Mouse (Mus musculus): ENCODE measurements around the gene Josd1.

Gene Josd1

DNA sequence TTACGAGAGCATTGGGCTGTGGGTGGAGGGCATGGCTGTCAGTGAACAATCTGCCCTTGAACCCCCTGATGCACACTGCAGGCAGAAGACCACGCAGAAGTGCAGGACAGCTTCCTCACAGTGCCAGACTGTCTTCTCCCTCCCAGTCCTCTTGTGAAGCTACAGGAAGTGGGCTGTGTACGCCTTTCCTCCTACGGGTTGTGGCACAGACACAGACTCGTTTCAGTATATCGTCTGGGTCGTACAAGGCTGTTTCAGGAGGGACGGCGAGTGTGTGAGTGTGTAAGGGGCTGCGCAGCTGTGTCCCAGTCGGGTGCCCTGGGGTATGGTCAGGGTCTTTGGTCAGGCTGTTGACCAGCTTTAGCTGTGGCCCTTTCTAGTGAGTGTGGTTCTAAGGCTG lies 6.0 kb upstream of the Josd1 start:
- peak in 1 of 2 experiments; percentile 38 for DNase-seq (ENCODE audit: inconsistent age in 2 of 2, low spot score in 1 of 2)

DNA sequence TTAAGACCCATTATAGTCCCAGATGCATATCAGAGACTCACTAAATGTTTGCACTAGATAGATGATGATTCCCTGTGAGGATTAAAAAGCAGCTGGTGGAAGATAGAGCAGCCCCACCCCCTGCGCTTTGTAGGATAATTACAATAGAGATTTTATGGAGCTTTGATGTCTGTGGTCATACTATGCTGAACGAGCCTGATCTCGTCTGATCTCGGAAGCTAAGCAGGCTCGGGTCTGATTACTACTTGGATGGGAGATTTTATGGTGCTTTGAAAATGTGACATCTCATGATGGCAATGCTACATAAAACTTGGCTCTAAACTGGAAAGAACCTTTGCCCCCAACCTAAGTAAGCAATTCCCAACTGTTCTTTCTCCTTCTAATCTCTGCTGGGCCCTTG lies 4.6 kb upstream of the Josd1 start:
- DNase-seq (ENCODE audit: inconsistent age in 2 of 2, low spot score in 1 of 2) = no peak

DNA sequence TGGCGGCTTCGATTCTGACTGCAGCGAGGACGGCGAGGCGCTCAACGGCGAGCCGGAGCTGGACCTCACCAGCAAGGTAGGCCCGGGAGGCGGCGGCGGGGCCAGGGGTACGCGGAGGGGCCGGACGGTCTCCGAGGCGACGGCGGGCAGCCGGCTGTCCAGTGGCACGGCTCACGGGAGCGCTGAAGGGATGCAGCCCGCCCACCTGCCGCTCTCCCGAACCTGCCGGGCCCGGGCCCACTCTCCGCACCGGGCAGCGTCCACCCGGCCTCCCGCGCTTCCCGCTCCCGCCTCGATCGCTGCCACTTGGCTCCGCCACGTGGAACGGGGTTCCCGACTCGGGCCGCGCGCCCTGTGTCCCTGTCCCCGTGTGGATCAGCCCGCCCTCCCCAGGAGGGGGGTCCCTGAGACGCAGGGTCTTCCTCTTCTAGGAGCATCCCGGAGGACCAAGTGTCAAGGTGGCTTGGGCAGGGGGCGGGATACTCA lies 3.3 kb upstream of the Josd1 start:
- DNase-seq (ENCODE audit: inconsistent age in 2 of 2, low spot score in 1 of 2) = peak in 1 of 2 experiments; percentile 74

DNA sequence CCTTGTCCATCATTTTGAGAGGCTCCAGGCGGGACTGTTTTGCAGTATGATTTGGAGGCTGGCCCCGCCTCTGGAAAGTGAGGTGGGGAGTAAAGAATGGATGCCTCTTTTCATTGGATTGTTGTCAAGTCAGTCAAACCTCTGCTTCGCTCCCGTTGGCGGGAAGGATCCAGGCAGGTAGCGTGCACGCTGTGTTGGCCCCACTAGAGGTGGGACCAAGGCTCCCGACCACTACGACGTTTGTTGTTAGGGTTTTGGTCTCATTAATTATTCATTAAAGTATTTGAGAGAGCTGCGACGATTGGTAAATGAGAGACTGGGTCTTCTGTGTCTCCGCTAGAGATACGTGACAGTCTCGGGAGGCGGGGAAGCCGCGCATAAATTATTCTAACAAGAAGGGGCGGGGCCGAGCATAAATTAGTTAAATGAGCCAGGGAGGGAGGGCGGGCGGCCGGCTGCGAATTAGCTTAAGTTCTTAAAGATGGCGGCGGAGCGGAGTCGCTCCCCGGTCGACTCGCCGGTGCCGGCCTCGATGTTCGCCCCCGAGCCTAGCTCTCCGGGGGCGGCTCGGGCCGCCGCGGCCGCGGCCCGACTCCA lies 2.8 kb upstream of the Josd1 start, which contains the start of gene Gtpbp1:
Gene Gtpbp1 (plus strand): TSS at position 420 of the 597 bp plus-strand sequence.
- DNase-seq (ENCODE audit: inconsistent age in 2 of 2, low spot score in 1 of 2) = peak; percentile 99

DNA sequence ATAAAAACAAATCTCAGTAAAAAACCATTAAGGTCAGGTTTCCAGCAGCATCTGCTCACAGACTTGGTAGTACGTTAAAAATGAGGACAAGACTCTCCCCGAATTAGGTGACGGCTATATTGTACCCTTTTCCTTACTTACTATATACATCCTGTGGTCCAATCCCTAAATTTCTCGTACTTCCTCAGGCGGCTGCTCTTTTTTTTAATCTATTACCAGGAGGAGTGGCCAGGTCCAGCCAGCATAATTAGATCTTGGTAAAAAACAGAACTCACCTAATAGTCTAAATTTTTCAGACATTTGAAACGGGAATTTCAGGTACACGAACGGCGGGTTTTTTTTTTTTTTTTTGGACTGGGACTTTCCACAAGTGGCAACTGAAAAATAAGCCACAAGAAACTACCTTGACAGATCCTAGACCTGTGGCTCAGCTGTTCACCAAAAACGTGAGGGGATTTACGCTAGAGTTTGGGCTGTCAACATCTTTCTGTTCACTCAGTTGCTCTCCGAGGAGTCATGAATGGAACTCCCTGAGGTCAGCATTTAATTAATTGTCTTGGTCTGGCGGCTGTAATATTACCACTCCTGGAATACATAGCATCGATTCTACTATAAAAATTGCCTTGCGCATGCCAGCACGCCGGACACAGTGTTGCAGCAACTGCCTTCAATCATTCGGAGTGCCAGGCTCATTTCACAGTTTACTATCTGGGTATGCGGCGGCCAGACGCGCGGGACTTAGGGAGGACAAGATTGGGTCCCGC lies 2.1 kb upstream of the Josd1 start:
- no peak for DNase-seq (ENCODE audit: inconsistent age in 2 of 2, low spot score in 1 of 2)

DNA sequence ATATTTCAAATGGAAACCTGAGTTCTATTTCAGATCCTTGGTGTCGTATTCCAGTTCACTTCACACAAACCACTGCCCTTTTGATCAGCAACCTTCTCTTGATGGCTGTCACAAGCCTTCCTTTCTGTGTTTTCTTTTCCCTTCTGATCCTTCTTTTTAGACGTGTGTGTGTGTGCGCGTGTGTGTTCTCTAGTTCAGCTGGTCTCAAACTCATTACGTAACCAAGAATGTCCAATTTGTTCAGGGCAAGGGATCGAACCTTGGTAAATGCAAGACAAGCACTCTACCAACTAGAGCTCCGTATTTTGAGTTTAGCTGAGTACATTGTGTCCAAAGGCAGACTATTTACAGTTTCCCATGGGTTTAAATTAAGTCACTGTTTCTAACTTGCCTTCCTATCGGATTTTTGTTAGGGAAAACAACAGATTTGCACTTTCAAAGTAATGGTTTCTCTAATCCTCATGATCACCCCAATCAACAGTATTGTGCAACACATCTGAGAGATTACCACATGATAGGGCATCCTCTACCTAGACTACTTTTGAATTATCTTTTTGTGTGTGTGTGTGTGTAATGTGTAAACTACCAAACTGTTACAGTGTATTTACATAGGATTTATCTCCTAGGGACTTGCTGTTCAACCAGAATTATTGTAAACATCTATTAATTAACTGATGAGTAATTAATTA lies 693 bp upstream of the Josd1 start:
- DNase-seq (ENCODE audit: inconsistent age in 2 of 2, low spot score in 1 of 2) = no peak

DNA sequence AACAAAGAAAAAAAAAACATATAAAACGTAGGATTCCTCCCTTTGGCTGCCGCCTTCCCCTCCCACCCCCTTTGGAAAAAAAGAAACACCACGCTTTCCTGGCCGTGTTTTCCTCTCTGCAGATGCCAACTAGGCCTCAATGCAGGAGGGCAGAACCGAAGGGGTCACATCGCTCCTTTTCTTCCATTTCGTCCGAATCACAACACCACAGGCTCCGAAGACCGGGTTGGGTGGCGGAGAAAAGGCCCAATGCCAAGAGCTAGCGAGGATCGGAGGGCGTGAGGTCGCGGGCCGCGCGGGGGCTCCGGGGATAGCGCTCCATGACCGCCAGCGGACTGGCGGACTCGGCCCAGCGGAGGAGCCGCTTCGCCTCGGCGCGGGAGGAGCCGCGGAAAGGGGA lies 544 bp downstream of the Josd1 start:
- DNase-seq (ENCODE audit: inconsistent age in 2 of 2, low spot score in 1 of 2) = no peak

DNA sequence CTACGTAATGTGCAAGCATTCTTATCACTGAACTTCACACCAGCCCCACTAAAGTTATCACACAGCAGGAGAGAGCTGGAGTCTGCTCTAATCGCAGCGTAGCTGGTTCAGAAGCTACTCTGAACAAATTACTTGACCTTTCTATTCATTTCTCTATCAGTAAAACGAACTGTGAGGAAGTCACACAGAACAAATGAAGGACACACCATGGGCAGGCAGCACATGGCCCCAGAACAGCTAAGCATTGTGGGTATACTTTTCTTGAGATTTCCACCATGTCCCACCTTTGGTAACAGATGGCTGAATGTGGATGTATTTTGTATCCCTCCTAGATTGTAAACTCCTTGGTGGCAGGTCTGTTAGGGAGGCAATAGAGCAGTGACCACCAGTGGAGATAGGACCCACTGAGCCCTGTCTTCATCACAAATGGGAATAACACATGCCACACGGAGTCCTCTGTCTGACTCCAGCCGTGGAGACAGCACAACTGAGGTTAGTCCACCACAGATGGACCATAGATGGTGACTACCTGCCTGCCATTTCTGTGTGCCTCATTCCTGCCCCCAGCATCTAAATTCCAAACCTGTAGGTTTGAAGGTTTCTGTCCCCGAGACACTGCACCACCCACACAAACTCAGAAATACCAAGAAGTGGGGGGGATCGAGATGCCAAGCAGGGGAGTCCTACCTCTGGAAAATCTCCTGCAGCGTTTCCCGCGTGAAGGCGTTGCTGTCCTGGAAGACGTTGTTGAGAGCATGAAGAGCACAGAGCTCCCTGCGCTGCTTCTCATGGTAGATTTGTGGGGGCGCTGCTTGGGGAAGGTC lies 1.5 kb downstream of the Josd1 start:
- DNase-seq (ENCODE audit: inconsistent age in 2 of 2, low spot score in 1 of 2) = peak in 1 of 2 experiments; percentile 64

DNA sequence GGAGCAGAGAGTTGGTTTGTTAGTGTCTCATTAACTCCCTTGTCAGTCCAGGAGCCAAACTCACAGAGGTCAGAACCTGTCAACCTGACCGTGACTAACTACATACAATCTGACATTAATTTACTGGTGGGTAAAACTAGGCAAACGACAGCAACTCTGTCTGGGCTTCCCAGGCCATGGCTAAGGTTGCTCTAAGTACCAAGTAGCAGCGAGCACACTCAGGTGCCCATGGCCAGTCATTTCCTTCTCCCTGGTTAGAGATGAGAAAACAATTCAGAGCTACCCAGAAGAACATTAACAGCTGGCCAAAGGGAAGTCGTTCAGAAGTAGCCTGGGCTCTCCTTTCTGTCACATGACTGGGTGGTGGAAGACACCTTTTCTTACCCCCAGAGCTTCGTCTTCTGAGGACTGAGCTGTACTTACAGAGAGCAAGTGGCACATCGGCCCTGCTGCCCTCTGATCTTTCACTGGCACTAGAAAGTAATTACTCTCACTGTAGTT lies 2.5 kb downstream of the Josd1 start:
- DNase-seq (ENCODE audit: inconsistent age in 2 of 2, low spot score in 1 of 2) = peak in 1 of 2 experiments; percentile 39

DNA sequence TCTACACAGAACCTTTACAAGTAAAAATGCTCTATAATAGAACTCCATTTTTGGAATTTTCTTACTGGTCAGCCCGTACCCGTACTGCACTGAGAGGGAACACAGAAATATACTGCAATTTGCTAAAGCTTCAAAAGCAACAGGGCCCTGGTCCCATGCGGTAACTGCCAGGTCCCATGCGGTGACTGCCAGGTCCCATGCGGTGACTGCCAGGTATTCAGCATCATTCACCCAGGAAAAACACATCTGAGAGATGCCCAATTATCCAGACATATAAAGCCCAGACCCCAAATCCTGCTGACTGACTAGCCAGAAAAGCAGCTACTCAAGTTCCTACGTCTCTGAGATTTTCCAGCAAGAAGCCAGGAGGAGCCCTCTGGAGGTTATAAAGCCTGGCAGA lies 3.1 kb downstream of the Josd1 start:
- DNase-seq (ENCODE audit: inconsistent age in 2 of 2, low spot score in 1 of 2) = peak in 1 of 2 experiments; percentile 37

DNA sequence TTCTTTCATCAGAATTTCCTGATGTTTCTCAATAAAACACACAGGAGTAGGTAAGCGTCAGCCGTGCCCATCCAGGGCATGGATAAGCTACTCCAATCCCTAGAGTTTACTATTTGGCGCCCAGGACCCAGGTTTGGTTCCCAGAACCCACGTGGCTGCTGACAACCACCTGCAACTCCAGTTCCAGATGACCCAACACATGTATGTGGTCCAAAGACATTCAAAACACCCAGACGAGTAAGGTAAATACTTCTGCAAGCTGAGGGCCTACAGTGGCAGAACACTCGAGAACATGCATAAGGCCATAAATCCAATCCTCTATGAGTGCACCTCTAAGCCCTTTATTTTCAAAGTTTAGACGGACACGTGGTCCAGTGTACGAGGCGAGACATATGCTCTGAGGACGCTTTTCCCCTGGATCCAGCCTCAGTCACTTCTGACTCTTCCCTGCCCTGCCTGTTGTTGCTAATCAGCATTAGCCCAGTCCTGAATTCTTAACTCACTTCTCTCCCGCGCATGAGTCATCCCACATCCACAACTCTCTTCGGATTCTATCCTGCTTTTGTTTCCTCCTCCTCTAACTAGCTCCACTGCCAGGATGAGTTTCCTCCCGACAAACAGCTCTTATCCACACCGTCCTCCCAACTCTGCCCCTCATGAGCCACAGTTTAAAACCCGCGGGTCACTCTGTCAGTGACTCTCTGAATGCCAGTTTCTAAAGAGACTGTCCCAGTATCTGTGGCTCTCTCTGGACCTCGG lies 3.8 kb downstream of the Josd1 start:
- DNase-seq (ENCODE audit: inconsistent age in 2 of 2, low spot score in 1 of 2) = peak; percentile 49 to 76

DNA sequence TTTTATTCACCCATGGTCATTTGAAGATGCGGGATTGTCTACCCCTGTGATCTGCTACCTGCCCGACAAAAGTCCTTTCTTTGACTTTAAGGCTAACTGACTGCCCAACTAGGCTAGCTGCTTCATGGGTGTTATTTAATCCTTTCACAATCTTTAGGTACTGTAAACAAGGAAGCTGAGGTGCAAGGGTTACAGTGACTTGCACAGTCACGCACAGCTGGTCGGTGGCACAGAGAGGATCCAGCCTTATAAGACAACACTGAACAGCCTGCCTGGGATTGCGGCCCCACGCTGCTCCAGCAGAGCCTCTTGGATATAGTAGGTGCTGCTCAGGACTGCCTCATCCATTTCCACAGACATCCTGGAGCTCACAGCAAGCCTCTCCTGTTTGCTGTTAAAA lies 4.6 kb downstream of the Josd1 start:
- no peak for DNase-seq (ENCODE audit: inconsistent age in 2 of 2, low spot score in 1 of 2)

DNA sequence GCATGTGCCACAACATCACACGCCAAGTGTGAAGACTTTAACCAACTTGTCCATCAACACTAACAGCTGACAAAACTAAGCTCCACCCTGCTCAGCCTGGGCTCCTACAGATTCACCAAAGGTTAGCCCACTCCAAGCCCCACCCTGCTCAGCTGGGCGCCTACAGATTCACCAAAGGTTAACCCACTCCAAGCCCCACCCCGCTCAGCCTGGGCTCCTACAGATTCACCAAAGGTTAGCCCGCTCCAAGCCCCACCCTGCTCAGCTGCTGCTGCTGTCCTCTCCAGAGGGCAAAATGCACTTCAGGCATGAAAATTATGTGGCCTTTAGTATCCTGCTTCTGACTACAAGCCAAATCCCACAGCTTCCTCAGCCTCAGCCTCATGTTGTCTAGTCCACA lies 5.7 kb downstream of the Josd1 start:
- no peak for DNase-seq (ENCODE audit: inconsistent age in 2 of 2, low spot score in 1 of 2)

DNA sequence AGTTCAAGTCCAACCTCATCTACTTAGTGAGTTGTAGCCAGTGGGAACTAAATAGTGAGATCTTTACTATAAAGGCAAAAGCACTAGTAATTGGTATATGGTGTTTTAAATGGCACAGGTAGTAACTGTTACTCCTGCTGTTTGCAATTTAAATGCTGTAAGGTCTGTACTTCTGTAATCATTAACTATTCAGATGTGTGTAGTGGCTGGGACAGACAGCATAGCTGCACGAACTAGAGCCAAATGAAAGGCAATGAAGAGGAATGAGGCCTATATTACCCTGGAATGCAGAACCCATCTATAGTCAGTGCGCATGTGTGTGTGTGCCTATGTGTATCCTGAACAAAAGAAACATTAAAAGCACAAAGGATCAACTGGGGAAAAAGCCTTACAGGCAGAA lies 9.8 kb downstream of the Josd1 start:
- no peak for DNase-seq (ENCODE audit: inconsistent age in 2 of 2, low spot score in 1 of 2)

DNA sequence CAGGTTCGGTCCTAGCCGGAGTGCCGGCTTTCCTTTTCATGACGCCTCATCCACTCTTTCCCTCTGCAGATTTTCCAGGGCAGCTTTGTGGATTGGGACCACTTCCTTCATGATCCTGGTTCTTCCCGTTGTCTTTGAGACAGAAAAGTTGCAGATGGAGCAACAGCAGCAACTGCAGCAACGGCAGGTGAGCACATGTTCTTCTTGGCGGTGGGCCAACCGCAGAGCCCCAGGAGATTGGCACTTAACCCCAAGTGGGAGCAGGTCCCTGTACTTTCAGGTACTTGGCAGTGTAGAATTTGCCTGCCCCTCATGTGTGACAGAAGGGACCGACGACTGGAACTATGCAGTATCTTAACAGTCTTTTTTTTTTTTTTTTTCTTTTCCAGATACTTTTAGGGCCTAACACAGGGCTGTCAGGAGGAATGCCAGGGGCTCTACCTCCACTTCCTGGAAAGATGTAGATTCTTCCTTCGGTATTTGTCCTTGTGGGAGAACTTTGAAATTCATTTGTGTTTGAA lies 15.8 kb downstream of the Josd1 start:
- DNase-seq (ENCODE audit: inconsistent age in 2 of 2, low spot score in 1 of 2) = peak in 1 of 2 experiments; percentile 46

DNA sequence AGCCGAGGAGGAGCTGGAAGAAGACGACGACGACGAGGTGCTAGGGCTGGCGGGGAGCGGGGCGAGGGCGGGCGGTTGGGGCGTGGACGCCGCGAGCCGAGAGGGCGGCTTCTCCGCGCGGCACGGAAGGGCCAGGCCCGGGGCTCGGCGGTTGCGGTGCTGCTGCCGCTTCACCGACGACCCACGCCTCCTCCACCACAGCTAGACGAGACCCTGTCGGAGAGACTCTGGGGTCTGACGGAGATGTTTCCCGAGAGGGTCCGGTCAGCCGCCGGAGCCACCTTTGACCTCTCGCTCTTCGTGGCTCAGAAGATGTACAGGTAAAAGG lies 16.8 kb downstream of the Josd1 start:
- DNase-seq (ENCODE audit: inconsistent age in 2 of 2, low spot score in 1 of 2) = no peak

DNA sequence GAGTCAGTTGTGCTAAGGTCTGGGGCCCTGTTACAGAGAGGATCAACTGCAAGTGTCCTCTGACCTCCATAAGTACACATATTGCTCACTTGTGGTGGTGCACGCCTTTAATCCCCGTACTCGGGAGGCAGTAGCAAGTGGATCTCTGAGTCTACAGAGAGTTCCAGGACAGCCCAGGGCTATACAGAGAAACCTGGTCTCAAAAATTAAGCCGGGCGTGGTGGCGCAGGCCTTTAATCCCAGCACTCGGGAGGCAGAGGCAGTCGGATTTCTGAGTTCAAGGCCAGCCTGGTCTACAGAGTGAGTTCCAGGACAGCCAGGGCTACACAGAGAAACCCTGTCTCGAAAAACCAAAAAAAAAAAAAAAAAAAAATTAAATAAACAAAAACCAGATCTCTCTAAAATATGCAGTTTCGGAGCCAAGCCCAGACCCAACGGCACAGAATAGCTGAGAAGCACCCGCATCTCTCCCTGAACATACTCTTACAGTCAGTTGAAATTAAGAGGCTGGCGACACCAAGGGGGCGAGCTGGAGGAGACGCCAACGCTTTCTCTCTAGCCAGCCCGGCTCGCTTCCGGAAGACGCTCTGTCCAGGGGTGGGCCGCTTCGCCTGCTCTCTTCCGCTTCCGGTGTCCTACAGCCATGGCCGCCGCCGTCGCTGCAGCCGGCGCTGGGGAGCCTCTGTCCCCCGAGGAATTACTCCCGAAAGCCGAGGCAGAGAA lies 17.3 kb downstream of the Josd1 start, which contains the start of gene Tomm22:
Gene Tomm22 (plus strand): TSS at position 613 of the 723 bp plus-strand sequence.
- DNase-seq (ENCODE audit: inconsistent age in 2 of 2, low spot score in 1 of 2) = peak; percentile 92 to 96

DNA sequence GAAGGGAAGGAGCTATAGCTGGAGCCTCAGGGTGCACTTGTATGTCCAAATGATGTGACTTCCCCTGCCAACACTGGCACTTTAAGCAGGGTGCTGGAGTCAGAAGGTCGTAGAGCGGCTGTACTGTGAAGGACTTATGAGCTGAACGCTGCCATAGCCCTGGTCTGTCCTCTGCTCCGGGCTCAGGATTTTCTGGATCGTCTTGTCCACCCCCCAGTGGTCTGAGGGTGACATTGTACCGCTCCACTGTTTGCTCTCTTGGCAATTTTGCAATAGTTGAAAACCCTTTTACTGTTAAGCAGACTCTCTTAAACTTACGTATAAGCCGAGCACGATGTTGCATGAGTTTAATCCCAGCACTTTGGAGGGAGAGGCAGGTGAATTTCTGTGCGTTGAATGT lies 18.5 kb downstream of the Josd1 start:
- peak in 1 of 2 experiments; percentile 55 for DNase-seq (ENCODE audit: inconsistent age in 2 of 2, low spot score in 1 of 2)

DNA sequence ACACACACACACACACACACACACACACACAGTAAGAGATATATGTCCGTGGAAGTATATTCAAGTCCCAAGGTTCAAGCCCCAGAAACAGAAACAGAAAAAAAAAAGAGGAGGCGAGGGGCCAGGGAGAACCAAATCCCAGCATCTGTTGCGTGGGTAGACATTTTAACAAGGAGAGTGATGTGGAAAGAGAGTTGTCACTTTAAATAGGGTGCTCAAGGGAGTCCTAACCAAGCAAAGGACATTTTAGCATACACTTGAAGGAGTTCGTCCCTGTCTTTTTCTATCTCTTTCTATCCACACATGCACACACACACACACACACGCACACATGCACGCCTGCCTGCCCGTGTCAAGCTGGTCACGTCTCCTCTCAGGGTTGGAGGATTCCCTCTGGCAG lies 23.1 kb downstream of the Josd1 start:
- no peak for DNase-seq (ENCODE audit: inconsistent age in 2 of 2, low spot score in 1 of 2)

All from adrenal gland, adult (tissue).